Mouse (Mus musculus) CD4-positive, CD25-positive, alpha-beta regulatory T cell, adult 4 months (primary cell): ENCODE measurements at regions not wholly inside any gene's neighbourhood (a gene's known extent, or its start where the extent isn't known, plus 50 kb on each side); places are given as distances from the start of the nearest gene placed in this dataset.

Experiments
- ATAC-seq: one replicate; pipeline ENCODE4 v1.8.0; 2017

- no peak for ATAC-seq
Measured at GRCm38 (mm10) chr10:41018888-41019287, 53.2 kb downstream of the Gpr6 start.

- ATAC-seq: no peak
Measured at GRCm38 (mm10) chr10:41016547-41016946, 55.5 kb downstream of the Gpr6 start.

GRCm38 (mm10) chr10:41015654-41016053 is 56.4 kb downstream of the Gpr6 start:
- no peak for ATAC-seq

- ATAC-seq: no peak
Measured at GRCm38 (mm10) chr10:41010585-41010984, 61.5 kb downstream of the Gpr6 start.

- no peak for ATAC-seq
Measured at GRCm38 (mm10) chr10:41007866-41008265, 64.2 kb downstream of the Gpr6 start.

- ATAC-seq: no peak
Measured at GRCm38 (mm10) chr10:41006634-41007033, 65.5 kb downstream of the Gpr6 start.

GRCm38 (mm10) chr10:41005776-41006175 is 66.3 kb downstream of the Gpr6 start:
- no peak for ATAC-seq

GRCm38 (mm10) chr10:41004753-41005152 is 67.3 kb downstream of the Gpr6 start:
- no peak for ATAC-seq

GRCm38 (mm10) chr10:41004044-41004689 is 67.9 kb downstream of the Gpr6 start:
- ATAC-seq: peak; percentile 56

GRCm38 (mm10) chr10:41003197-41003596 is 68.9 kb downstream of the Gpr6 start:
- ATAC-seq: no peak

- no peak for ATAC-seq
Measured at GRCm38 (mm10) chr10:41000965-41001364, 71.1 kb downstream of the Gpr6 start.

- ATAC-seq: no peak
Measured at GRCm38 (mm10) chr10:40999486-40999885, 72.6 kb downstream of the Gpr6 start.

GRCm38 (mm10) chr10:40998799-40999198 is 73.3 kb downstream of the Gpr6 start:
- no peak for ATAC-seq

- no peak for ATAC-seq
Measured at GRCm38 (mm10) chr10:40998330-40998729, 73.8 kb downstream of the Gpr6 start.

- ATAC-seq: no peak
Measured at GRCm38 (mm10) chr10:40997606-40998005, 74.5 kb downstream of the Gpr6 start.
